In genomic region chr13:117220501-117221321, GRCm38 (mm10) we compare ENCODE assay signal across 9 mouse cellular contexts. TPM values are rescaled to one million over a fixed set of nuclear protein-coding genes. Genes with fewer than 3 reads are reported as not detected.
DNase-seq lines count a peak whose midpoint lies in the region; ATAC-seq lines count a peak whose summit lies in the region.
"Had no signal": no experiment of that assay in that cellular context is flagged by ENCODE, and none has a peak within 500 bp of the region (broad histone marks: within the 10 kb centered on the region; RNA-seq: fewer than 3 reads in every experiment).

Gene Gm17509, minus strand, starts transcription at chr13:117221075.

- H3K9me3 ChIP-seq in forebrain, embryonic 14.5 days (replicated peaks; ENCODE audit: control insufficient read depth, low read length) = no peaks in the 10 kb centered on the region
- H3K9me3 ChIP-seq in hindbrain, embryonic 11.5 days (ENCODE audit: control insufficient read depth, low read length) = no peaks in the 10 kb centered on the region

- H3K9ac ChIP-seq in forebrain, embryonic 14.5 days (ENCODE audit: low read length) = peak within 1 kb of the TSS; percentile 87
- H3K9ac ChIP-seq in hindbrain, embryonic 11.5 days (ENCODE audit: low read depth, low read length) = peak within 1 kb of the TSS; percentile 82

- DNase-seq in NIH3T3 (ENCODE audit: low read depth) = peak; percentile 76
- peak; percentile 74 for DNase-seq in forebrain, embryonic 14.5 days (ENCODE audit: low spot score)
- DNase-seq in hindbrain, embryonic 11.5 days (ENCODE audit: low spot score) = peak; percentile 82
- DNase-seq in layer of hippocampus, postnatal 36 days = peak; percentile 58 to 66
- peak; percentile 57 for DNase-seq in lung, postnatal 10 days
- peak; percentile 29 for DNase-seq in ovary, postnatal 14 days (ENCODE audit: low spot score)
- DNase-seq in thymus, postnatal 25 days = peak; percentile 84

- H3K4me2 ChIP-seq in forebrain, embryonic 14.5 days (ENCODE audit: low read length) = peak within 1 kb of the TSS; percentile 81
- H3K4me2 ChIP-seq in hindbrain, embryonic 11.5 days (replicated peaks; ENCODE audit: low read depth, low read length) = peak within 1 kb of the TSS; percentile 83

- H3K4me3 ChIP-seq in forebrain, embryonic 14.5 days (ENCODE audit: low read depth, low read length) = peak within 1 kb of the TSS; percentile 69
- peak within 1 kb of the TSS; percentile 77 for H3K4me3 ChIP-seq in hindbrain, embryonic 11.5 days (ENCODE audit: low read depth, low read length)

- peak within 1 kb of the TSS; percentile 62 for H3K27ac ChIP-seq in forebrain, embryonic 14.5 days (ENCODE audit: low read depth, low read length)
- peak within 1 kb of the TSS; percentile 84 for H3K27ac ChIP-seq in hindbrain, embryonic 11.5 days (ENCODE audit: low read depth, low read length)

- H3K36me3 ChIP-seq in forebrain, embryonic 14.5 days (ENCODE audit: control insufficient read depth, insufficient read depth, low read length) = no peaks in the 10 kb centered on the region
- H3K36me3 ChIP-seq in hindbrain, embryonic 11.5 days (ENCODE audit: control insufficient read depth, insufficient read depth, low read length) = no peaks in the 10 kb centered on the region

- H3K4me1 ChIP-seq in forebrain, embryonic 14.5 days (ENCODE audit: control insufficient read depth, insufficient read depth, low read length) = peaks cover 5% of the 10 kb centered on the region
- H3K4me1 ChIP-seq in hindbrain, embryonic 11.5 days (replicated peaks; ENCODE audit: control insufficient read depth, insufficient read depth, low read length) = no peaks in the 10 kb centered on the region

- no peaks in the 10 kb centered on the region for H3K27me3 ChIP-seq in forebrain, embryonic 14.5 days (replicated peaks; ENCODE audit: control insufficient read depth, insufficient read depth, low read length)
- no peaks in the 10 kb centered on the region for H3K27me3 ChIP-seq in hindbrain, embryonic 11.5 days (ENCODE audit: control insufficient read depth, insufficient read depth, low read length)

- ATAC-seq in cerebellum, adult (ENCODE audit: insufficient number of reproducible peaks, low FRiP score, low TSS enrichment) = peak; percentile 87
- peak; percentile 93 for ATAC-seq in forebrain, embryonic 14.5 days
- peak; percentile 92 for ATAC-seq in hindbrain, embryonic 11.5 days (ENCODE audit: low FRiP score)

- under 1% methylated on average over 67 of the region's 67 CpGs for WGBS in forebrain, embryonic 14.5 days
- WGBS in hindbrain, embryonic 11.5 days = under 1% methylated on average over 63 of the region's 67 CpGs

RNA-seq across cellular contexts. Expression of gene Gm17509, which starts in this region (rescaled TPM):
- polyA plus RNA-seq in forebrain, embryonic 14.5 days (2014; fragmentation: Nextera tagmentation; extraction: Ambion mirVana) = 0.20 and 0.29 TPM in 2 replicates
- polyA plus RNA-seq in hindbrain, embryonic 11.5 days (2014; fragmentation: Nextera tagmentation; extraction: Ambion mirVana) = 0.46 and 0.80 TPM in 2 replicates
- total RNA-seq in layer of hippocampus, postnatal 36 days (2021) = 1 to 10 TPM; 1.4 to 2.0 TPM
- total RNA-seq: heart, adult 18-20 months had no signal

Comparison
In these comparisons a context has a peak if more than half of its experiments do, and no peak if none do; other contexts are left out.
1. Peak in every context shown above with its lines: DNase-seq, ATAC-seq, H3K4me3 ChIP-seq and H3K27ac ChIP-seq.
2. Peak in DNase-seq, ATAC-seq, H3K4me3 ChIP-seq, H3K27ac ChIP-seq, H3K9ac ChIP-seq and H3K4me2 ChIP-seq in forebrain, embryonic 14.5 days; RNA of the gene not detected or under 1 TPM.
3. Peak in DNase-seq, ATAC-seq, H3K4me3 ChIP-seq, H3K27ac ChIP-seq, H3K9ac ChIP-seq and H3K4me2 ChIP-seq in hindbrain, embryonic 11.5 days; RNA of the gene not detected or under 1 TPM.
4. DNase-seq: peak in every context shown above with its lines; median percentile 84 in thymus, postnatal 25 days; 82 in hindbrain, embryonic 11.5 days; 76 in NIH3T3; 74 in forebrain, embryonic 14.5 days; 62 in layer of hippocampus, postnatal 36 days; 57 in lung, postnatal 10 days; 29 in ovary, postnatal 14 days.